Mouse (Mus musculus) heart, postnatal 10 days (tissue): Measurements from ENCODE around the gene Adamts17. TPM values are rescaled to one million over a fixed set of nuclear protein-coding genes. Genes with fewer than 3 reads are reported as not detected.

Experiments
- DNase-seq, 2 experiments: peaks; one replicate each; pipeline ENCODE4 v3.0.0; 2021
- intact Hi-C: fragments of 180-260 bp; cut with DNase I; formaldehyde crosslinking; loops from one replicate; pipeline ENCODE4 v1.15.1; 2025
- total RNA-seq, 2 experiments: library from RNA; stranded (reverse); gene quantifications; 2 replicates each; pipeline ENCODE4 v1.2.3; 2021

Gene Adamts17
- total RNA-seq, 2 experiments from 2014 or later = 15.9 to 18.4 TPM

GRCm38 (mm10) chr7:67149707-67150106 lies 310.2 kb downstream of the Adamts17 start:
- intact Hi-C loops = no loop called here
- DNase-seq = no peak

- intact Hi-C loops = no loop called here
- DNase-seq = no peak
Observed at GRCm38 (mm10) chr7:67152626-67153025, 313.1 kb downstream of the Adamts17 start.

GRCm38 (mm10) chr7:67162135-67162534 lies 322.6 kb downstream of the Adamts17 start:
- no peak for DNase-seq
- intact Hi-C loops = no loop called here

GRCm38 (mm10) chr7:67168288-67168687 lies 328.8 kb downstream of the Adamts17 start:
- intact Hi-C loops = no loop called here
- no peak for DNase-seq

- no peak for DNase-seq
- intact Hi-C loops = no loop called here
Observed at GRCm38 (mm10) chr7:67168763-67169569, 329.4 kb downstream of the Adamts17 start.

- intact Hi-C loops = no loop called here
- DNase-seq = no peak
Observed at GRCm38 (mm10) chr7:67173522-67174195, 334.1 kb downstream of the Adamts17 start.

- DNase-seq = no peak
Observed at GRCm38 (mm10) chr7:67183786-67184185, 344.3 kb downstream of the Adamts17 start.

GRCm38 (mm10) chr7:67199412-67199811 lies 359.9 kb downstream of the Adamts17 start:
- intact Hi-C loops = loop anchor here (1.0 to 5.0 kb wide), 4 partner anchors 137 to 489 kb away; no protein-coding TSS in a partner anchor
- DNase-seq = peak; percentile 62 to 84

More at GRCm38 (mm10) chr7:67183786-67184185, 344.3 kb downstream of the Adamts17 start:
- intact Hi-C loops = no loop called here

Other genes with a start within 250 kb of the Adamts17 start
- gene Asb7, start 150.1 kb upstream of the Adamts17 start, total RNA-seq = 10 to 100 TPM in 1 of 2 experiments, 1 to 10 TPM in 1; 9.8 to 13.4 TPM
- gene Lins1, start 149.8 kb upstream of the Adamts17 start, total RNA-seq = 1 to 10 TPM; 4.0 to 4.8 TPM
- under 1 TPM; 0.14 to 0.35 TPM for gene Cers3, start 96.2 kb upstream of the Adamts17 start, total RNA-seq